Mouse (Mus musculus) lung, postnatal 10 days (tissue): ENCODE data around the gene Cwf19l1.

Experiments used
- DNase-seq: peaks from one replicate; pipeline ENCODE4 v3.0.0; 2021

The Cwf19l1 gene

DNA sequence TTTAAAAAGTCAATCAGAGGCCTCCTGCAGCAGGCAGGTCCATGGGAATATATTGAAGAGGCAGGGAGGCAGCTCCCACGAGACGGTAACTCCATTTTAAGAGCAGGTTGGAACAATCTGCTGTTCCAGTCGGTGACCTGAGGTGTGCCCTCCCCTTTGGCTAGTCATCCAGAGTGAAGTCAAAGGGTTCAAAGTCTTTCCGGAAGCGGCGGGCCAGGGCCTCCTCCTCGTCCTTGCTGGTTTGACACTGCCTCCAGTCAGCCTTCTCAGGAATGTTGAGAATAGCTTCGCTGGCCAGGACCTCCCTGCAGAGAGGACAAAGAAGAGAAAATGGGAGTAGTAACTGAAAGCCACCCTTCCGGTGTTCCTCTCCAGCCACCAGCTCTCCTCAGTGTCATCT, 25.3 kb downstream of the Cwf19l1 start:
- no peak for DNase-seq

DNA sequence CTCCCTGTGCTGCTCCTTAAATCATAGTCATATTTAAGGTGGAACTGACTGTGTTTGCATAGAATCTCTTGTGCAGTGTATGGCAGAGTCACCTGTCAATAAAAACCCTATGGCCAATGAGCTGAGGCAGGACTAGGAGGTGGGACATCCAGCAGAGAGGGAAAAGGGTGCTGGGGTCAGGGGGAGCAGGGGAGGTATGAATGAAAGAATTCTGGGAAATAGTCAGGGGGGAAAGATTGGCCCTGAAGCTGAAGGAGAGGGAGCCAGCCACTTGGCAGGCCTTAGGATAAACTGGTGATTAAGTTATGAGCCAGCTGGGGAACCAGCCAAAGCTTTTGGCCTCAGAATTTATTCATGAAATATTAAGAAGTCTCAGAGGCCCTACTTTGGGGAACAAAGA, 26.7 kb downstream of the Cwf19l1 start:
- DNase-seq: peak; percentile 49

- no peak for DNase-seq
These were observed 27.8 kb downstream of the Cwf19l1 start for GRCm38 (mm10) chr19:44107661-44108521.

- DNase-seq: peak; percentile 98
These were observed 28.6 kb downstream of the Cwf19l1 start, which contains the start of gene Chuk for GRCm38 (mm10) chr19:44106831-44107660. Gene Chuk (minus strand): TSS chr19:44107480.

DNA sequence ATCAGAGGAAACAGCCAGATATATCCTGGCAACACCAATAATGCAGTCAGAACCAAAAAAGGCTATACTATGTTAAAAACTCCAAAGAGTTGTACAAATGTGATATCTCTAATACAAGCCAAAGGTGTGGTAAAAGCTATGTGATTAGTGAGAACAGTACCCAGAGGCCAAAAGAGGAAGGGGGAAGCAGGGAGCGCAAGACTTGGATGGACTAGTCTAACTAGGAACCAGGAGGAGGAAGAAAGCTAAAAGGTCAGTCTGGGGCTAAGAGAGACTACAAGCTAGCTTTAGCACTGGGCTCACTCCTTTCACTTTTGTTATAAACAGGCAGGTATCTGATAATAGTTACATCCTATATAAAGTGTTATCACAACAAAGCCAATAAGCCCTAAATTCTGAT, 31.3 kb downstream of the Cwf19l1 start:
- no peak for DNase-seq

DNA sequence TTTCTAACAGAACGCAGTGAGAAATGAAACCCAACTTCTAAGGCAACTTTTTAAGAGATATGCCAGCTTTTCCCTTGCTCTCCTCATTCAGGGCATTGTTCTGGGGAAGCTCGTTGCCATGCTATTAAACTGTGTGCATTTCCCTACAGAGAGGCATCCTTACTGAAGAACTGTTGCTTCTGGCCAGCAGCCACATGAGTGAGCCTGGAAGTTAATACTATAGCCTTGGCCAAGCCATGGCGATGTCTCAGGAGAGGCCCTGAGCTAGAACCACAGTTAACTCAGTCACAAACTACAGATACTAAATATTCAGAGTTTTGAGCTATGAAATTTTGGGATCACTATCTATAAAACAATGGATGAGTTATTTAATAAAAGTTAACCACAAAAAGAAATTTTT, 32.7 kb downstream of the Cwf19l1 start:
- no peak for DNase-seq

- DNase-seq: no peak
These were observed 34.8 kb downstream of the Cwf19l1 start for GRCm38 (mm10) chr19:44100840-44101239.

DNA sequence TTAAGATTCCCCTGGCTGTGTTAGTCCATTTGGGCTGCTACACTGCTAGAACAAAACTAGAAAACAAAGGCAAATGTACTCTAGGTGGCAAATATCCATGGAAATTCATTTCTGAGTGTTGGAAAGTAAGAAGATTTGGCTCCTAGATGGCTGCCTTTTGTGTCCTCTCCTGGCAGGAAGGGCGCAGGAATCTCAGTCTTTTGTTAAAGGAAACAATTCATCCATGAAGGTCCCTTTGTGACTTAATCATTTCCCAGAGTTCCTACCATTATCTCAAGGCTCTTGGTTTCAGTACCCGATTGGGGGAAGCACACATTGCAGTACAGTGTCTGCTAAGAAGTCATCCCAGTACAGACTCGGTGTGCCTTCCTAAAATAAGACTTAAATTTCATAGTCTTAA, 49.4 kb downstream of the Cwf19l1 start:
- DNase-seq: no peak

- no peak for DNase-seq
These were observed 54.8 kb downstream of the Cwf19l1 start for GRCm38 (mm10) chr19:44080920-44081319.

GRCm38 (mm10) chr19:44080023-44080422, 55.7 kb downstream of the Cwf19l1 start:
- no peak for DNase-seq

DNA sequence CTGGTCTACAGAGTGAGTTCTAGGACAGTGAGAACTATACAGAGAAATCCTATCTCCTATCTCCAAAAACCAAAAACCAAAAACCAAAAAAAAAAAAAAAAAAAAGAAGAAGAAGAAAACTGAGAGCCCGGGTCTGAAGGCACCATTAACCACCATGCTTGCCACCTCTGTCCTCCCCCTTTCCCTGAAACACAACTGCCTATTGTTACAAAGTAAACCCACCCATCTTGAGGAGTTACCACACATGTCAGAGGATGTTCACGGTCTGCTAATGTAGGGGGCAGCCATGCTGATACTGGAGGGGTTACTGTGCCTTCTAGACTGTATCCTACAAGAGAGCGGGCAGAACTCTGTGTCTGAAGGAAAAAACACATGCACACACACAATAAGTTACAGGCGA, 58.7 kb downstream of the Cwf19l1 start:
- no peak for DNase-seq

GRCm38 (mm10) chr19:44076457-44076856, 59.2 kb downstream of the Cwf19l1 start:
- no peak for DNase-seq

DNA sequence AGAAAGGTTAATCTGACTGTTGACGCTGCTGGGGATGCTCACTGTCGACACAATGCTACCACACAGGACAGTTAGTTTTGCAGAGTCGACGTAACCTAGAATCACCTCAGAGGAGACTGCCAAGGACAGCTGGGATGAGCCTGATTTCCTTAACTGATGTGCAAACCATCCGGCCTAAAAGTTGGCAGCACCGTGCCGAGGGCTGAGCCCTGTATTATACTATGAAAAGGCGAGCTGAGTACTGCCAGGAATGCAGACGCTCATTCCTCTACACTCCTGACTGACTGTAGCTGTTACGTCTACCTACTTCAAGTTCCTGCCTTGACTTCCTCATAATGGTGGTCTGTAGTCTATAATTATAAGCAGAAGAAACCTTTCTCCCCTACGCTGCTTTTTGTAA, 60.7 kb downstream of the Cwf19l1 start:
- DNase-seq: no peak

DNA sequence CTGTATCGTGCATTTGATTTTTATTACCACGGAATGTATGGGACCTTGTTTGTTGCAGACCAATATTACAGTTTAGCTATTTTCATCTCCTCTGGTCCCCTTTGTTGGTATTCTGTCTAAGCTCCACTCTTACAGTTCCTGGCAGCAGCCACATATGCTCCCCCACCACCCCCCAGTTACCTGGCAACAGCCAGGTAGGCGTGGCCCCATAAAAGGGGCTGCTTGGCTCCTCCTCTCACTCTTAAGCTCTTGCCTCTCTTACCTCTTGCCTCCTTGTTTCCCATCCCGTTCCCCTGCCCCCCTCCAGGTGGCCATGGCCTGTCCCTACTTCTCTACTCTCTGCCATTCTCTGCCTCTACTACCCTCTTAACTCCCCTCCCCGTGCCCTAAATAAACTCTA, 64.5 kb downstream of the Cwf19l1 start:
- DNase-seq: no peak

DNA sequence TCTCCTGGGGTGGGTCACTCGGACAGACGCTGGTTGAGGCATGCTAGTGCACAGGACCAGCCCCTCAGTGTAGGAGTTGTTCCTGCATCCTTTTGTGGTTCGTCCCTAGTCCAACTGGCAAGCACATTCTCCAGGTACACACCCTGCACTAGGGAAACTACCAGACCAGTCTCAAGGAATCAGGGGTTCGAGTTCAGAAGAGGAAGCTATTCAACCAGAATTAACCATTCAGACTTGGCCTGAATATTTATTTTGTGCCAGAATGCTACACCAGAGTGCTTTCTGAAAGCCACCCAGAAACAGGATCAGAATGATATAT, 65.8 kb downstream of the Cwf19l1 start:
- DNase-seq: no peak

DNA sequence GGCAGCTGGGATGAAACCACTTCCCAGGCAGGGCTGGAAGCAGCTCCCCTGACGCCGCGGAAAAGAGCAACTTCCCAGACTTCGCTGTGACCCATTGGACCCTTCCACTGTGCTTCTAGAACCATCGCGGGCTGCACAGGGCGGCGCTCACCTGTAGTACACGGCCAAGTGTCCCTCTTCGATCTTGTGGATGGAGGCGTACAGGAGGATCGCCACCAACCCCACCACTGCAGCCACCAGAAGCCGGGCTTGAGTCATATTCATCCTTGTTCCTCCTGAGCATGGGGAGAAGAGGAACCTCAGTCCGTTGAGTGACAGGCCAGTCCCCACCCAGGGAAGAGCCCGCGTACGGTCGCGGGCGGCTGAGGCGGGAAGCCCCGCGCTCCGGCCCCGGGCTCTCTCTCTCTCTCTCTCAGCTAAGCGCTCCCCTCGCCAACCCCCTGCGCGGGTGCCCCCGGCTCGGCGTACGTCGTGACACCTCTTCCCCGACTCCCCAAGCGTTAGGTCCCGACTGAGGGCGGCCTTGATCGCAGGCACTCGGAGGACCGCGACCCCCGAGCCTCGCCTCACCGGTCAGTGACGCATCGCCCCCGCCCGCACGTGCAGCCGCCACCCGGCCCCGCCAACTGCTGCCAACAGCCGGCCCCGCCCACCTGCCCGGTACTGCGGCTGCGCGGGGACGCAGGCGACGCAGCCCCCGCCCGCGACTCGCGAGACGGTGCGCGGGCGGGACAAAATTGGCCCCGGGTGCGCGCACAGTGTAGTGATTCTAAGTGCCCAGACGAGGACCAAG, 66.4 kb downstream of the Cwf19l1 start, which contains the start of gene Erlin1:
Gene Erlin1 (minus strand): TSS at position 665 of the 793 bp plus-strand sequence.
- peak; percentile 93 for DNase-seq

DNA sequence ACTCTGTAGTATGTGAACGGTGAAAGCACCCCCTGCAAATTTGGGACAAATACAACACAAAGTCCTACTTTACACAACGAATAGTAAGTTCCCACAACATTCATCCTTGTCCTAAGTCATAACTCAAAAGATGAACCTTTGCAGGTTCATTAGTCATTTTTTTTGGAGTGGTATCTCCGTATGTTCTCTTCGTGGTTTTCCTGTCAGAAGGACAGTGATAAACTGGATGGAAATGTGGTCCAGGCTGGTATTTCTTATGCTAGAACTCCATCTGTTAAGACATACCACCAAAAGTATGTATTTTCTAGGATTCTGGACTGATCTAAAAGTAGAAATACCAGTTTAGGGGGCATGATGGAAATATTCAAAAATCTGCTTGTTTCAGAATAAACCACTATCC, 67.4 kb downstream of the Cwf19l1 start:
- no peak for DNase-seq

GRCm38 (mm10) chr19:44067323-44068049, 68.2 kb downstream of the Cwf19l1 start:
- DNase-seq: no peak

DNA sequence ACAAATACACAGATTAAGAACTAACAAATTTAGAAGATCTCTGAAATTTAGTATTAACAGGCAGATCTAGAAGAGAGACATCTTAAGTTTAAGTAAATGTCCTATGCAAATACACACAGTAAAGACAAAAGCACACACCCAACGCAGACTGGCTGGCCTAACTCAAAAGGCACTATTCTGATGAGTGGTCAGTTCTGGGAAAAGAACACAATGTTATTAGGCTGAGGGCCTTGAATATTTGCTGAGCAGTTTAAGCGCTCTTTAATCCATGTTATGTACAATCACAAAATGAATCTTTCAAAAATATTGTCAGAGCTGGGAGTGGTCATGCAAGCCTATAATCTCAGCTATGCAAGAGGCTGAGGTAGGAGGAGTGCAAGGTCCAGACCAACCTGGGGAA, 70.9 kb downstream of the Cwf19l1 start:
- no peak for DNase-seq

GRCm38 (mm10) chr19:44063773-44064172, 71.9 kb downstream of the Cwf19l1 start:
- DNase-seq: no peak

DNA sequence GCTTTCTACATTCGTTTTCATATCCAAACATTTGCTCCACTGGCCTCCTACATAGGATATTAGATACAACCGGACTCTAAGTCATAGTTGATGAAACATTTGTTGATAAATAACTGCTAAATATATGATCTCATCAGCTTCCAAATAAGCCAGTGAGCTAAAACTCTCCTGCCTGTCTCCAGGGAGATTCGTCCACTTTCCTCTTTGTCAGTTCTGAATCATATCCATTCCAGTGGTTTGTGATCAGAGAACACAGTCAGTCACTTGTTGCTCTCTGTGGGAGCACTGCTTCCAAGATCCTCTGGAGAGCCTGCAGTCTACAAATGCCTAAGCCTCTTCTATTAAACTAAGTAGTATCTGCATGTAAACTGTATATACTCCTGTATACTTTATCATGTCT, 75.5 kb downstream of the Cwf19l1 start:
- no peak for DNase-seq
